Mouse (Mus musculus) hindbrain, embryonic 11.5 days (tissue): Measurements from ENCODE around the gene Zfp61. TPM values are rescaled to one million over a fixed set of nuclear protein-coding genes. Genes with fewer than 3 reads are reported as not detected.
"Not testable (repeated sequence)": the region's sequence is repeated elsewhere in the genome, so short reads cannot be mapped to it uniquely, and the experiment has no call there.

Source experiments
- ATAC-seq: fragments of 200-750 bp; cut with Nextera tagmentation; 2 replicates; pipeline ENCODE4 v1.8.0; 2017; ENCODE audit warnings: mild to moderate bottlenecking, moderate TSS enrichment, moderate library complexity; ENCODE audit not compliant: low FRiP score
- DNase-seq: peaks from one replicate; pipeline ENCODE4 v3.0.0-alpha.2; 2015; ENCODE audit warnings: low spot score
- H3K27ac ChIP-seq: fragments of 300-500 bp; sonication (generic); 2 replicates; pipeline ENCODE4 v1.5.1; 2014; ENCODE audit warnings: mild to moderate bottlenecking, low read depth, low read length
- H3K27me3 ChIP-seq: fragments of 300-500 bp; sonication (generic); 2 replicates; pipeline ENCODE4 v1.6.1; 2014; ENCODE audit warnings: mild to moderate bottlenecking, low read length, moderate library complexity, mixed read lengths; ENCODE audit not compliant: control insufficient read depth, insufficient read depth
- H3K36me3 ChIP-seq: fragments of 300-500 bp; sonication (generic); 2 replicates; pipeline ENCODE4 v1.6.1; 2014; ENCODE audit warnings: mild to moderate bottlenecking, low read length, moderate library complexity, mixed read lengths; ENCODE audit not compliant: control insufficient read depth, insufficient read depth
- H3K4me1 ChIP-seq: fragments of 300-500 bp; sonication (generic); replicated peaks from 2 replicates; pipeline ENCODE4 v1.6.1; 2014; ENCODE audit warnings: low read length, mixed read lengths; ENCODE audit not compliant: control insufficient read depth, insufficient read depth
- H3K4me2 ChIP-seq: fragments of 300-500 bp; sonication (generic); replicated peaks from 2 replicates; pipeline ENCODE4 v1.6.1; 2014; ENCODE audit warnings: mild to moderate bottlenecking, low read depth, low read length
- H3K4me3 ChIP-seq: fragments of 300-500 bp; sonication (generic); 2 replicates; pipeline ENCODE4 v1.5.1; 2014; ENCODE audit warnings: low read depth, low read length
- H3K9ac ChIP-seq: fragments of 300-500 bp; sonication (generic); 2 replicates; pipeline ENCODE4 v1.6.1; 2014; ENCODE audit warnings: low read depth, low read length
- H3K9me3 ChIP-seq: fragments of 300-500 bp; sonication (generic); 2 replicates; pipeline ENCODE4 v1.6.1; 2016; ENCODE audit warnings: low read length; ENCODE audit not compliant: control insufficient read depth
- WGBS: fragments of 180-500 bp; shearing (Covaris S2); extraction: QIAGEN DNeasy Blood & Tissue Kit; methylation state at CpG from one replicate; pipeline ENCODE4 v1.1.7; 2014; 5-methylcytosine and 5-hydroxymethylcytosine counted together
- polyA plus RNA-seq: library from polyadenylated mRNA; unstranded; fragments of >200 nt; fragmentation: Nextera tagmentation; extraction: Ambion mirVana; gene quantifications from 2 replicates; pipeline ENCODE4 v1.2.1, GENCODE M21; 2014

Zfp61 gene
- polyA plus RNA-seq, 1 experiment from 2014 or later: 32.1 TPM

- 92% methylated on average over 4 of the region's 4 CpGs for WGBS
- H3K4me2 ChIP-seq: no peak overlapping the region
- no peaks in the 10 kb centered on the region for H3K9me3 ChIP-seq
- H3K36me3 ChIP-seq: peaks cover 17% of the 10 kb centered on the region
- H3K4me3 ChIP-seq: no peak overlapping the region
- H3K27ac ChIP-seq: no peak overlapping the region
- ATAC-seq (no peak), DNase-seq (no peak)
- no peaks in the 10 kb centered on the region for H3K27me3 ChIP-seq
- H3K4me1 ChIP-seq: no peaks in the 10 kb centered on the region
- H3K9ac ChIP-seq: no peak overlapping the region
Measured at GRCm38 (mm10) chr7:24290106-24290693, 10.8 kb downstream of the Zfp61 start.

- H3K36me3 ChIP-seq: peaks cover 14% of the 10 kb centered on the region
- H3K9me3 ChIP-seq: no peaks in the 10 kb centered on the region
- H3K9ac ChIP-seq: no peak overlapping the region
- ATAC-seq: no peak
- no peak overlapping the region for H3K4me3 ChIP-seq
- no peaks in the 10 kb centered on the region for H3K27me3 ChIP-seq
- no peak for DNase-seq
- no peaks in the 10 kb centered on the region for H3K4me1 ChIP-seq
- 91% methylated on average over 6 of the region's 6 CpGs for WGBS
- H3K4me2 ChIP-seq: no peak overlapping the region
- no peak overlapping the region for H3K27ac ChIP-seq
Measured at GRCm38 (mm10) chr7:24288512-24288911, 12.5 kb downstream of the Zfp61 start.

- no peak overlapping the region for H3K9ac ChIP-seq
- no peak overlapping the region for H3K27ac ChIP-seq
- no peaks in the 10 kb centered on the region for H3K9me3 ChIP-seq
- H3K36me3 ChIP-seq: peaks cover 14% of the 10 kb centered on the region
- 88% methylated on average over 5 of the region's 5 CpGs for WGBS
- ATAC-seq (no peak), DNase-seq (no peak)
- no peaks in the 10 kb centered on the region for H3K4me1 ChIP-seq
- H3K4me2 ChIP-seq: no peak overlapping the region
- H3K4me3 ChIP-seq: no peak overlapping the region
- no peaks in the 10 kb centered on the region for H3K27me3 ChIP-seq
Measured at GRCm38 (mm10) chr7:24287670-24288069, 13.4 kb downstream of the Zfp61 start.

GRCm38 (mm10) chr7:24286916-24287315 lies 14.1 kb downstream of the Zfp61 start:
- DNase-seq (no peak), ATAC-seq (no peak)
- Histone ChIP-seq H3K4me3 (no peak overlapping the region), H3K9me3 (no peaks in the 10 kb centered on the region), H3K4me1 (no peaks in the 10 kb centered on the region), H3K9ac (no peak overlapping the region), H3K36me3 (peaks cover 7% of the 10 kb centered on the region), H3K27me3 (no peaks in the 10 kb centered on the region), H3K27ac (no peak overlapping the region), H3K4me2 (no peak overlapping the region)
- WGBS: 76% methylated on average over 4 of the region's 4 CpGs

- H3K9ac ChIP-seq: no peak overlapping the region
- H3K4me2 ChIP-seq: no peak overlapping the region
- H3K4me3 ChIP-seq: no peak overlapping the region
- WGBS: 52% methylated on average over 4 of the region's 4 CpGs
- no peak for ATAC-seq
- H3K9me3 ChIP-seq: no peaks in the 10 kb centered on the region
- H3K27me3 ChIP-seq: no peaks in the 10 kb centered on the region
- no peak overlapping the region for H3K27ac ChIP-seq
- no peaks in the 10 kb centered on the region for H3K4me1 ChIP-seq
- DNase-seq: no peak
- peaks cover 2% of the 10 kb centered on the region for H3K36me3 ChIP-seq
Measured at GRCm38 (mm10) chr7:24286090-24286489, 14.9 kb downstream of the Zfp61 start.

GRCm38 (mm10) chr7:24280858-24281145 lies 20.2 kb downstream of the Zfp61 start:
- no peaks in the 10 kb centered on the region for H3K4me1 ChIP-seq
- no peak for ATAC-seq
- no peaks in the 10 kb centered on the region for H3K36me3 ChIP-seq
- H3K4me3 ChIP-seq: no peak overlapping the region
- WGBS: 65% methylated on average over 4 of the region's 4 CpGs
- H3K27me3 ChIP-seq: no peaks in the 10 kb centered on the region
- H3K9me3 ChIP-seq: no peaks in the 10 kb centered on the region
- no peak for DNase-seq
- H3K27ac ChIP-seq: no peak overlapping the region
- H3K9ac ChIP-seq: 0 out of 2 replicates have a peak overlapping the region, but pooled peaks have one; percentile 7
- no peak overlapping the region for H3K4me2 ChIP-seq

GRCm38 (mm10) chr7:24280031-24280857 lies 20.8 kb downstream of the Zfp61 start:
- H3K4me2 ChIP-seq: no peak overlapping the region
- H3K4me3 ChIP-seq: no peak overlapping the region
- no peaks in the 10 kb centered on the region for H3K36me3 ChIP-seq
- 68% methylated on average over 10 of the region's 10 CpGs for WGBS
- DNase-seq: no peak
- no peak overlapping the region for H3K9ac ChIP-seq
- no peak for ATAC-seq
- no peak overlapping the region for H3K27ac ChIP-seq
- no peaks in the 10 kb centered on the region for H3K27me3 ChIP-seq
- no peaks in the 10 kb centered on the region for H3K4me1 ChIP-seq
- H3K9me3 ChIP-seq: no peaks in the 10 kb centered on the region

GRCm38 (mm10) chr7:24278771-24279170 lies 22.3 kb downstream of the Zfp61 start:
- H3K4me1 ChIP-seq, H3K9ac ChIP-seq, DNase-seq, H3K9me3 ChIP-seq, H3K27me3 ChIP-seq, H3K36me3 ChIP-seq, H3K27ac ChIP-seq, H3K4me3 ChIP-seq, ATAC-seq, H3K4me2 ChIP-seq: not testable (repeated sequence)
- 84% methylated on average over 3 of the region's 3 CpGs for WGBS

GRCm38 (mm10) chr7:24274456-24274855 lies 26.6 kb downstream of the Zfp61 start:
- no peak overlapping the region for H3K27ac ChIP-seq
- H3K4me3 ChIP-seq: no peak overlapping the region
- no peak for ATAC-seq
- no peak for DNase-seq
- 83% methylated on average over 4 of the region's 4 CpGs for WGBS
- no peaks in the 10 kb centered on the region for H3K9me3 ChIP-seq
- H3K27me3 ChIP-seq: no peaks in the 10 kb centered on the region
- H3K9ac ChIP-seq: no peak overlapping the region
- H3K36me3 ChIP-seq: peaks cover 5% of the 10 kb centered on the region; the same call in 1 of the 2 replicates
- no peaks in the 10 kb centered on the region for H3K4me1 ChIP-seq
- no peak overlapping the region for H3K4me2 ChIP-seq
